Mouse (Mus musculus) ES-E14 (cell line): ENCODE measurements at regions not wholly inside any gene's neighbourhood (a gene's known extent, or its start where the extent isn't known, plus 50 kb on each side); places are given as distances from the start of the nearest gene placed in this dataset.
"Not testable (repeated sequence)": the region's sequence is repeated elsewhere in the genome, so short reads cannot be mapped to it uniquely, and the experiment has no call there.

Source experiments
- DNase-seq: peaks from one replicate; pipeline ENCODE4 v3.0.0-alpha.2; 2013; ENCODE audit warnings: low read depth, low spot score
- H3K27ac ChIP-seq: 2 replicates; pipeline ENCODE4 v1.5.1; 2012; ENCODE audit warnings: low read depth, mild to moderate bottlenecking, low read length, moderate library complexity, mixed read lengths; ENCODE audit not compliant: poor library complexity, insufficient read depth, severe bottlenecking
- H3K36me3 ChIP-seq: 2 replicates; pipeline ENCODE4 v1.6.1; 2012; ENCODE audit warnings: mild to moderate bottlenecking, low read length, moderate library complexity, mixed read lengths; ENCODE audit not compliant: control insufficient read depth, poor library complexity, insufficient read depth, severe bottlenecking
- H3K4me1 ChIP-seq, 2 experiments: fragments of 150-350 bp in 1 of 2; sonication (generic) in 1 of 2; 2 replicates each; pipeline ENCODE4 v1.6.1; 2012; ENCODE audit warnings: low read length in 2 of 2, mild to moderate bottlenecking in 1 of 2, mixed read lengths in 1 of 2; ENCODE audit not compliant: control insufficient read depth in 2 of 2, insufficient read depth in 2 of 2, poor library complexity in 1 of 2
- H3K4me3 ChIP-seq, 2 experiments: fragments of 150-350 bp in 1 of 2; sonication (generic) in 1 of 2; 2 replicates each; pipeline ENCODE4 v1.5.1; 2012; ENCODE audit warnings: low read length in 2 of 2, low read depth in 1 of 2, mild to moderate bottlenecking in 1 of 2, mixed read lengths in 1 of 2; ENCODE audit not compliant: insufficient read depth in 1 of 2, poor library complexity in 1 of 2, severe bottlenecking in 1 of 2
- H3K9ac ChIP-seq: 2 replicates; pipeline ENCODE4 v1.6.1; 2012; ENCODE audit warnings: low read depth, mild to moderate bottlenecking, low read length, mixed read lengths; ENCODE audit not compliant: poor library complexity, insufficient read depth, severe bottlenecking
- H3K9me3 ChIP-seq: fragments of 150-350 bp; sonication (generic); 2 replicates; pipeline ENCODE4 v1.6.1; 2012; ENCODE audit warnings: low read depth, mild to moderate bottlenecking, low read length; ENCODE audit not compliant: control insufficient read depth, insufficient read depth
- CHD2 ChIP-seq: IDR thresholded peaks from 2 replicates; pipeline ENCODE4 v1.6.1; 2014; ENCODE audit warnings: mild to moderate bottlenecking, low read depth, low read length, inconsistent platforms
- HCFC1 ChIP-seq: IDR thresholded peaks from 2 replicates; pipeline ENCODE4 v1.6.1; 2012; ENCODE audit warnings: low read length, inconsistent platforms, borderline replicate concordance; ENCODE audit not compliant: insufficient read depth
- MAFK ChIP-seq: IDR thresholded peaks from 2 replicates; pipeline ENCODE4 v1.6.1; 2014; ENCODE audit warnings: mild to moderate bottlenecking, low read depth, low read length, inconsistent platforms; ENCODE audit not compliant: insufficient read depth
- ZC3H11A ChIP-seq: IDR thresholded peaks from 2 replicates; pipeline ENCODE4 v1.6.1; 2012; ENCODE audit warnings: low read depth, mild to moderate bottlenecking, inconsistent platforms, low read length, borderline replicate concordance
- ZNF384 ChIP-seq: IDR thresholded peaks from 2 replicates; pipeline ENCODE4 v1.6.1; 2012; ENCODE audit warnings: low read depth, low read length, inconsistent platforms
- in situ Hi-C, 2 experiments: fragments of 600-800 bp; cut with MboI; formaldehyde crosslinking; loops; one replicate each; pipeline ENCODE4 v1.15.1; 2025; ENCODE audit warnings: low sequenced_read_pairs in 2 of 2, inconsistent platforms in 1 of 2; ENCODE audit not compliant: unreplicated experiment in 2 of 2

- TF ChIP-seq HCFC1 (no peak), ZNF384 (no peak), MAFK (no peak), CHD2 (no peak), ZC3H11A (no peak)
These were observed 778.7 kb upstream of the Pou3f3 start for GRCm38 (mm10) chr1:41916730-41917347.

GRCm38 (mm10) chr1:41917807-41918206 is 777.8 kb upstream of the Pou3f3 start:
- in situ Hi-C loops, H3K4me3 ChIP-seq, H3K27ac ChIP-seq, H3K9ac ChIP-seq, H3K4me1 ChIP-seq, H3K36me3 ChIP-seq, H3K9me3 ChIP-seq, DNase-seq: not testable (repeated sequence)

More at GRCm38 (mm10) chr1:41916730-41917347, 778.7 kb upstream of the Pou3f3 start:
- no peak for DNase-seq
- in situ Hi-C loops = no loop called here
- Histone ChIP-seq H3K9ac (no peak overlapping the region), H3K4me3 (no peak overlapping the region), H3K27ac (no peak overlapping the region), H3K36me3 (no peaks in the 10 kb centered on the region), H3K9me3 (no peaks in the 10 kb centered on the region), H3K4me1 (no peaks in the 10 kb centered on the region)

- DNase-seq = no peak
- H3K4me3 ChIP-seq = no peak overlapping the region
- TF ChIP-seq ZNF384 (no peak), HCFC1 (no peak), MAFK (no peak), CHD2 (no peak), ZC3H11A (no peak)
These were observed 776.9 kb upstream of the Pou3f3 start for GRCm38 (mm10) chr1:41918394-41919262.

GRCm38 (mm10) chr1:41933777-41934176 is 761.8 kb upstream of the Pou3f3 start:
- in situ Hi-C loops = no loop called here
- no peaks in the 10 kb centered on the region for H3K9me3 ChIP-seq
- H3K36me3 ChIP-seq = no peaks in the 10 kb centered on the region
- no peak overlapping the region for H3K27ac ChIP-seq
- no peak overlapping the region for H3K4me3 ChIP-seq
- TF ChIP-seq MAFK (no peak), ZC3H11A (no peak), CHD2 (no peak), ZNF384 (no peak), HCFC1 (no peak)
- no peak for DNase-seq
- no peaks in the 10 kb centered on the region for H3K4me1 ChIP-seq
- no peak overlapping the region for H3K9ac ChIP-seq

More at GRCm38 (mm10) chr1:41918394-41919262, 776.9 kb upstream of the Pou3f3 start:
- H3K36me3 ChIP-seq = no peaks in the 10 kb centered on the region
- no peak overlapping the region for H3K27ac ChIP-seq
- no peaks in the 10 kb centered on the region for H3K4me1 ChIP-seq
- no peak overlapping the region for H3K9ac ChIP-seq
- H3K9me3 ChIP-seq = no peaks in the 10 kb centered on the region
- in situ Hi-C loops = no loop called here
